Mouse (Mus musculus): ENCODE measurements at regions not wholly inside any gene's neighbourhood (a gene's known extent, or its start where the extent isn't known, plus 50 kb on each side); places are given as distances from the start of the nearest gene placed in this dataset.
A peak's percentile ranks its signal among the peaks of the same experiment; 100 is the strongest.

- TF ChIP-seq ZC3H11A (IDR thresholded peaks at IDR 0.05; ENCODE audit: low read depth, low read length) (no peak), CTCF (IDR thresholded peaks at IDR 0.05 in 2 of 3, conservative IDR thresholded peaks at IDR 0.05 in 1 of 3; ENCODE audit: control insufficient read depth in 1 of 3, insufficient read depth in 1 of 3, low read depth in 2 of 3, low read length in 3 of 3, poor library complexity in 1 of 3, severe bottlenecking in 1 of 3) (peak in 1 of 3 experiments; percentile 39; a peak in 3 of 6 replicates), HCFC1 (IDR thresholded peaks at IDR 0.05; ENCODE audit: low read depth, low read length) (no peak), TAL1 (IDR thresholded peaks at IDR 0.05; ENCODE audit: low read length) (no peak), ZMIZ1 (IDR thresholded peaks at IDR 0.05; ENCODE audit: low read depth, low read length) (no peak), GATA1 (IDR thresholded peaks at IDR 0.05; ENCODE audit: low read depth, low read length) (no peak), POLR2AphosphoS2 (IDR thresholded peaks at IDR 0.05; ENCODE audit: low read length) (no peak), USF1 (IDR thresholded peaks at IDR 0.05; ENCODE audit: low read depth, low read length) (no peak), BHLHE40 (IDR thresholded peaks at IDR 0.05; ENCODE audit: borderline replicate concordance, low read depth, low read length) (no peak), POLR2AphosphoS5 (IDR thresholded peaks at IDR 0.05; ENCODE audit: borderline replicate concordance, low read depth, low read length) (no peak), POLR2A (IDR thresholded peaks at IDR 0.05; ENCODE audit: control insufficient read depth in 1 of 2, insufficient read depth in 1 of 2, low read depth in 1 of 2, low read length in 2 of 2, poor library complexity in 1 of 2) (no peak)
Observed at GRCm38 (mm10) chr4:106093252-106093651, 222.8 kb upstream of the Usp24 start.
